Mouse (Mus musculus) stomach, embryonic 15.5 days (tissue): Measurements from ENCODE around the gene Hus1. TPM values are rescaled to one million over a fixed set of nuclear protein-coding genes. Genes with fewer than 3 reads are reported as not detected.

Experiments
- ATAC-seq: fragments of 200-750 bp; cut with Nextera tagmentation; 2 replicates; pipeline ENCODE4 v1.8.0; 2017; ENCODE audit warnings: low read depth, moderate number of reproducible peaks, moderate TSS enrichment; ENCODE audit not compliant: insufficient read depth, low FRiP score
- H3K27ac ChIP-seq: fragments of 300-500 bp; sonication (generic); 2 replicates; pipeline ENCODE4 v1.5.1; 2015; ENCODE audit warnings: mild to moderate bottlenecking, inconsistent platforms
- H3K27me3 ChIP-seq: fragments of 300-500 bp; sonication (generic); replicated peaks from 2 replicates; pipeline ENCODE4 v1.6.1; 2015; ENCODE audit warnings: inconsistent platforms
- H3K36me3 ChIP-seq: fragments of 300-500 bp; sonication (generic); 2 replicates; pipeline ENCODE4 v1.6.1; 2015; ENCODE audit warnings: inconsistent platforms
- H3K4me1 ChIP-seq: fragments of 300-500 bp; sonication (generic); 2 replicates; pipeline ENCODE4 v1.6.1; 2015; ENCODE audit warnings: inconsistent platforms
- H3K4me2 ChIP-seq: fragments of 300-500 bp; sonication (generic); 2 replicates; pipeline ENCODE4 v1.6.1; 2015; ENCODE audit warnings: mild to moderate bottlenecking, inconsistent platforms
- H3K4me3 ChIP-seq: fragments of 300-500 bp; sonication (generic); replicated peaks from 2 replicates; pipeline ENCODE4 v1.5.1; 2015; ENCODE audit warnings: inconsistent platforms
- H3K9ac ChIP-seq: fragments of 300-500 bp; sonication (generic); 2 replicates; pipeline ENCODE4 v1.6.1; 2015; ENCODE audit warnings: inconsistent platforms
- H3K9me3 ChIP-seq: fragments of 300-500 bp; sonication (generic); 2 replicates; pipeline ENCODE4 v1.6.1; 2016; ENCODE audit warnings: inconsistent platforms
- WGBS: fragments of 180-500 bp; shearing (Covaris S2); methylation state at CpG from one replicate; pipeline ENCODE4 v1.1.7; 2015; 5-methylcytosine and 5-hydroxymethylcytosine counted together
- polyA plus RNA-seq: library from polyadenylated mRNA; unstranded; fragments of >200 nt; fragmentation: Nextera tagmentation; extraction: Ambion mirVana; gene quantifications from 2 replicates; pipeline ENCODE4 v1.2.1, GENCODE M21; 2015

The Hus1 gene
- polyA plus RNA-seq, 1 experiment from 2014 or later: 15.5 TPM

DNA sequence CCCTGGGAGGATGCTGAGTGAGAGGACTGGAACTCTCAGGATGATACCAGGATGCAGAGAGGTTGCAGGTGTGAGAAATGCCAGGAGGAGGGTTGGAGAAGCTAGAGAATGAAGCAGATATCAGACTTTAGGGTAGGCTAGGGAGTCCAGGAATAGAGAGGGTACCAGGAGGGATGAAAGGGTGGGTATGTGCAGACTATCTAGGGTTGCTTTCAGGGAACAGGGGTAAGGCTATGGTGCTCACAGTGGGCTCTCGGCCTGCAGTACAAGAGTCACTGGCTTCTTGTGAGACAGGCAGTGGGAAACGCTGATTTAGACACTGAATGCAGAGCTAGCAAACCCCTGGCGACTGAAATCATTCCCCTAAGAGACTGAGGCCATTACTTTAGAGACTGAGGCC, 37.8 kb downstream of the Hus1 start, which contains the start of gene Pkd1l1:
Gene Pkd1l1, minus strand, starts transcription at position 101 of the 400 bp plus-strand sequence.
- no peak within 1 kb of the TSS for H3K27ac ChIP-seq
- no peaks in the 10 kb centered on the region for H3K9me3 ChIP-seq
- no peak within 1 kb of the TSS for H3K4me2 ChIP-seq
- ATAC-seq: no peak
- no peaks in the 10 kb centered on the region for H3K27me3 ChIP-seq
- WGBS: 76% methylated on average over 3 of the region's 3 CpGs
- H3K4me1 ChIP-seq: no peaks in the 10 kb centered on the region
- no peak within 1 kb of the TSS for H3K4me3 ChIP-seq
- no peaks in the 10 kb centered on the region for H3K36me3 ChIP-seq
- H3K9ac ChIP-seq: no peak within 1 kb of the TSS

DNA sequence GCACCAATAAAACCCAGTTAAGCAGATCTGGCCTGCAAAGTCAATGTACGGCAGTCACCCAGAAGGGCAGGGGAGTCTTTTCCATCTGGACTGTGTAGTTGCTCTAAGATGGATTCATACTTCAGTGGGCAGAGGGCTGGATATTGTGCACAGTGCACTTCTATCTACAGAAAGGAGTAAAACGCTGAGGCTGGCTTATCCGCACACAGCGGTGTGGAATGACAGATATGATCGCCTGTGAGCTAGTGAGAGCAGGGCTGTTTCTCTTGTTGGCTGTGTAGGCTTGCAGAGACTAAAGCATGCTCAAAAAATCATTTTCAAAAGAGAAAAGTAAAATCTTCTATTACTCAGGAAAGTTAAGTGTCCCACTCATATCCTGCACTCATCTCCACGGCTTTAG, 38.9 kb downstream of the Hus1 start:
- peak; percentile 71; the same call in 1 of the 2 replicates for ATAC-seq
- no peak overlapping the region for H3K27ac ChIP-seq
- no peaks in the 10 kb centered on the region for H3K36me3 ChIP-seq
- WGBS: 71% methylated on average over 6 of the region's 6 CpGs
- H3K9ac ChIP-seq: no peak overlapping the region
- H3K9me3 ChIP-seq: no peaks in the 10 kb centered on the region
- H3K4me2 ChIP-seq: no peak overlapping the region
- no peaks in the 10 kb centered on the region for H3K4me1 ChIP-seq
- no peak overlapping the region for H3K4me3 ChIP-seq
- H3K27me3 ChIP-seq: no peaks in the 10 kb centered on the region

DNA sequence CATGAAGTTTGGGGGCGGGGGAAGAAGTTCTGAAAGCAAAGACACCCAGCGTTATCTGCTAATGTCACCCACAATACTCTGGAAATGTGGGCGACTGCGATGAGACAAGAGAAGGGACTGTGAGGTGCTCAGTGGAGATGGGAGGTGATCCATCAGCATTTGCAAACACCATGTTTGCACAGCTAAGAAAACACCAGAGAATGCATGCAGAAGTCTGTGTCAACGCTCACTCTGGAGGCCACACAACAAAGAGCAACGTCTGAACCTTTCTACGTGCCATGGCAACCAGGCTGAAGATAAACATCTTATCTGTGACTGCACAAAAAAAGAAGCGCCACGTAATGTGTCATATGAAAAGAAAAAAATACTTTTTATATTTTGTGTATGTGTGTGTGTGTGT, 40.5 kb downstream of the Hus1 start:
- Histone ChIP-seq H3K27ac (no peak overlapping the region), H3K9ac (no peak overlapping the region), H3K4me3 (no peak overlapping the region), H3K4me2 (no peak overlapping the region), H3K36me3 (no peaks in the 10 kb centered on the region), H3K9me3 (no peaks in the 10 kb centered on the region), H3K27me3 (no peaks in the 10 kb centered on the region), H3K4me1 (no peaks in the 10 kb centered on the region)
- ATAC-seq: peak; percentile 65; the same call in 1 of the 2 replicates
- WGBS: 53% methylated on average over 9 of the region's 9 CpGs

DNA sequence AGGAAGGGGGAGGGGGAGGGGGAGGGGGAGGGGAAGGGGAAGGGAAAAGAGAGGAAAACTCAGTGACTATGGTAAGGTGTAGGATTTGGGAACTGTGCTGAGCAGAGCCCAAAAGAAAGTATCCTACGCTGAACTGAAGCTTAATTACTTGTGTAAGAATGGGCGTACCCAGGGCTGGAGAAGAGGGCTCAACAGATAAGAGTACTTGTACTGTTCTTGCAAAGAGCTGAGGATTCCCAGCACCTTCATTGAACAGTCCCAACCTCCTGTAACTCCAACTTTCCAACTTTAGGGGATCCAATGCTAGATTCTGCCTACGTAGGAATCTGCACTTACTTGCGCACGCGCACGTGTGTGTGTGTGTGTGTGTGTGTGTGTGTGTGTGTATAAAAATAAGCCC, 42.9 kb downstream of the Hus1 start:
- H3K4me2 ChIP-seq: no peak overlapping the region
- H3K27me3 ChIP-seq: no peaks in the 10 kb centered on the region
- H3K9ac ChIP-seq: no peak overlapping the region
- 93% methylated on average over 7 of the region's 7 CpGs for WGBS
- 0 out of 2 replicates have a peak, but pooled peaks have one; percentile 37 for ATAC-seq
- no peak overlapping the region for H3K27ac ChIP-seq
- H3K9me3 ChIP-seq: no peaks in the 10 kb centered on the region
- no peaks in the 10 kb centered on the region for H3K36me3 ChIP-seq
- H3K4me1 ChIP-seq: no peaks in the 10 kb centered on the region
- H3K4me3 ChIP-seq: no peak overlapping the region

DNA sequence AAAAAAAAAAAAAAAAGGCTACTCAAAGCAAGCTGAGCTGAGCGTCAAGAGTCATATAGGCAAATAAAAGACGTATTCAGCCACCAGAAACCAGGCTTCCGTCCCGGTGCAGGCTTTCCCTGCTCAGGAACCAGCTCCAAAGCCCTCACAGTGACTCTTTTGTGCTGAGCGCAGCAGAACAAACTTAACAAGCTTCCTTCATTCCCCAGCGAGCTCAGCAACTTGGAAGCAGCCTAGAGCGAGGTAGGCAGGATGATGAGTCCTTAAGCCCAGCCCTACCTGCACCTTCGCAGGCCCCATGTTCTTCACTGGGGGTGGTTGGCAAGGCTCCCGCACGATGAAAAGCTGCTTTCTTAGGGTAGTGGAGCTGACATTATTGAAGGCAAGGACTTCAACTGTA, 52.4 kb downstream of the Hus1 start:
- ATAC-seq: no peak; the same call in 1 of the 2 replicates
- Histone ChIP-seq H3K4me3 (no peak overlapping the region), H3K36me3 (no peaks in the 10 kb centered on the region), H3K9ac (no peak overlapping the region), H3K4me2 (no peak overlapping the region), H3K9me3 (no peaks in the 10 kb centered on the region), H3K27ac (no peak overlapping the region), H3K27me3 (no peaks in the 10 kb centered on the region), H3K4me1 (no peaks in the 10 kb centered on the region)
- 52% methylated on average over 10 of the region's 10 CpGs for WGBS

DNA sequence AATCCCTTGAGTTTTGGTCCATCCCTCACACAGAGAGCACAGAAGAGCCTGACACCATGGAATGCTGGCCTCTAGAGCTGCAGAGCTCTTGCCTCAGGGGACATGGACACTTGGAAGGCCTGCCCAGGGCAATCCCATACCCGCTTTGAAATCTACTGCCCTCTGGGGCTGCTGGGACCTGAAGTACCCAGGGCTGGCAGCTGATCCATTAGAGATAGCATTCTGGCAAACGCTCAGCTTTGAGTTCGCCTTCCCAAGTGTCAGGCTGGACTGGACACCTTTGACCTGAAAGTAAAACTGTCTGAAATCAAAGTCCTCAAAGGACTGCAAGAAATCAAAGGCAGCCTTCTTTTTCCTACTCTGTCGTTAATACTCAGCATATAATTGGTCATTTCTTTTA, 52.9 kb downstream of the Hus1 start:
- Histone ChIP-seq H3K27ac (no peak overlapping the region), H3K4me1 (no peaks in the 10 kb centered on the region), H3K4me3 (no peak overlapping the region), H3K9me3 (no peaks in the 10 kb centered on the region), H3K9ac (no peak overlapping the region), H3K4me2 (no peak overlapping the region), H3K27me3 (no peaks in the 10 kb centered on the region), H3K36me3 (no peaks in the 10 kb centered on the region)
- no peak for ATAC-seq
- 60% methylated on average over 4 of the region's 4 CpGs for WGBS

DNA sequence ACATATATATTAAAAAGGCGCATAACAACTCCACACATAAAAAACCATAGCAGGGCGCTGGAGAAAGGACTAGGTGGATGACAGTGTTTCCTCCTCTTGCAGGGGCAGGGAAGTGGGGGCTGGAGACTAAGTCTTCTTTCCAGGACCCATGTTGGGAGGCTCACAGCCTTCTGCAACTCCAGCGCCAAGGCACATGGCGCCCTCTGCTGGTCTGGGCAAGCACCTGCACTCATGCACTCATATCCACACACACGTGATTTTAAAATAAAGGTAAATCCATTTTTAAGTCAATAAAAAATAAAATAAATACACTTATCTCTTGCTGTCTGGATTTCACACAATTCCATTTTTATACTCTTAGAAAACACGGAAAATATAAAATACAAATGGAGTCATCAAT, 54.0 kb downstream of the Hus1 start:
- ATAC-seq: no peak
- no peak overlapping the region for H3K9ac ChIP-seq
- no peaks in the 10 kb centered on the region for H3K9me3 ChIP-seq
- H3K27ac ChIP-seq: no peak overlapping the region
- no peaks in the 10 kb centered on the region for H3K27me3 ChIP-seq
- no peaks in the 10 kb centered on the region for H3K36me3 ChIP-seq
- no peaks in the 10 kb centered on the region for H3K4me1 ChIP-seq
- H3K4me2 ChIP-seq: no peak overlapping the region
- 67% methylated on average over 6 of the region's 6 CpGs for WGBS
- no peak overlapping the region for H3K4me3 ChIP-seq

DNA sequence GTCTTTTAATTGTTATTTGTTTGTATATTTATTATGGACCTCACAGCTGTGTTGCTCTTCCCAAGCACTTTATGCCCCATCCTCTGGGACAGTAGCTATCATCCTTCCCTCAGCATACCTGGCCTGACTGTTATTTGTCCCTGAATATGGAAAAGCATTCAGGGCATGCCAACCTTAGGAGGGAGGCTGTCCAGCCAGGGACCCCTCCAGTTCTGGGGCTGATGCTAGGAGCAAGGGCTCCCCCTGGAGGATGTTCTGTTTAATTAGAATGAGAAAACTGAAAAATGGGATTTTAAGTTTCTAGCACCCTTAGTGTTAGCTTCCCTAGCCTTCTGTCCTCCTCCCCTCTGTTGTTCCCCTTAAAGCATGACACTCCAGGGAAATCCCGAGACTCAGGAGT, 55.3 kb downstream of the Hus1 start:
- Histone ChIP-seq H3K9ac (no peak overlapping the region), H3K4me2 (no peak overlapping the region), H3K27me3 (no peaks in the 10 kb centered on the region), H3K27ac (no peak overlapping the region), H3K36me3 (no peaks in the 10 kb centered on the region), H3K9me3 (no peaks in the 10 kb centered on the region), H3K4me1 (no peaks in the 10 kb centered on the region), H3K4me3 (no peak overlapping the region)
- WGBS: 7% methylated on average over 1 of the region's 1 CpGs
- ATAC-seq: no peak

DNA sequence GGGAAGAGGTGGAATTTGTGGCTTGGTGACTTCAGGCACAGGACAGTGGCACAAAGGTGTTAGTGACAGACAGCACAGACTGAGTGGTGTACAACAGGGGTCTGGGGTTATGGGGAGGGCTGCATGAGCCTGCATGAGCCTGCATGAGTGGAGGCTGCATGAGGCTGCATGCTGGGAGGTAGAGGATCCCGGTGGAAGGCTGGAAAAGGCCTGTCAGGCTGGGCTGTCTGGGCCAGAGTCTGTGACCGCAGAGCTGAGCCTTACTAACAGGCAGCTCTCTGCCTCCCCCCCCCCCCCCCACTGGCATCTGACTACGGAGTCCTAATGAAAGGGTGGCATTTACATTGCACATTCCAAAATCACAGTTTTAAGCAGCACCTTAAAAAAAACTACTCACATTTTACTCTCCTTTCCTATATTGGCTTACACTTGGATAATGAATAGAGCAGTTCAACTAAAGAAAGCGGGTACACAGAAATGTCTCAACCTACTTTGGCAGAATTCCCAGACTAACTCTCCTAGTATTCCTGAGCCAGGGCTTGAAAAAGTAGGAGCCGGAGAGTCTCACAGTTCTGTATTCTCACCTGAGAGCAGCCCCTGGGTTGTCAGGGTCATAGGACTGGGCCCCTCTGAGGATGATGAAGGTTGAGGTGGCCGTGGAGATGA, 61.1 kb downstream of the Hus1 start:
- H3K9ac ChIP-seq: no peak overlapping the region
- no peaks in the 10 kb centered on the region for H3K27me3 ChIP-seq
- no peak overlapping the region for H3K4me3 ChIP-seq
- no peaks in the 10 kb centered on the region for H3K9me3 ChIP-seq
- H3K4me1 ChIP-seq: no peaks in the 10 kb centered on the region
- H3K27ac ChIP-seq: no peak overlapping the region
- 52% methylated on average over 6 of the region's 6 CpGs for WGBS
- no peak overlapping the region for H3K4me2 ChIP-seq
- no peaks in the 10 kb centered on the region for H3K36me3 ChIP-seq
- ATAC-seq: peak; percentile 25; the same call in 1 of the 2 replicates

DNA sequence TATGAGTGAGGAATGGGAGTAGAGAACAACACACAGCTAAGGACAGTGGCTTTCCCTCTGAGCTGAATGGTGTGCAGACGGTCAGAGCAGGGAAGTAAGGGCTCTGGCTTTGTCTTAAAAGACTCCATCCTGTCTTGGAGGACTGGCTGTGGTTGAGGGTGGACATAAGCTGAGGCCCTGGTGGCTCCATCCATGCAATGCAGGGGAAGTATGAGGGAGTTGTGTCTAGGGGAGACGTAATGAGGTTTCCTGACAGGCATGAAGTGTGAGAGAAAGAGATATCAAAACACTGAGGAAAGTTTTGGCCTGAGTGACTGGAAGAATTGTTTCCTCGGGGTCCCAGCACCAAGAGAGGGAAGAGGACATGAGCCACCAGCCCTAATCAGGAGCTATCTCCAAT, 62.1 kb downstream of the Hus1 start:
- no peak overlapping the region for H3K4me3 ChIP-seq
- H3K4me1 ChIP-seq: no peaks in the 10 kb centered on the region
- H3K4me2 ChIP-seq: no peak overlapping the region
- H3K9me3 ChIP-seq: no peaks in the 10 kb centered on the region
- H3K27ac ChIP-seq: no peak overlapping the region
- WGBS: 73% methylated on average over 3 of the region's 3 CpGs
- H3K36me3 ChIP-seq: no peaks in the 10 kb centered on the region
- no peak overlapping the region for H3K9ac ChIP-seq
- no peak for ATAC-seq
- H3K27me3 ChIP-seq: no peaks in the 10 kb centered on the region

DNA sequence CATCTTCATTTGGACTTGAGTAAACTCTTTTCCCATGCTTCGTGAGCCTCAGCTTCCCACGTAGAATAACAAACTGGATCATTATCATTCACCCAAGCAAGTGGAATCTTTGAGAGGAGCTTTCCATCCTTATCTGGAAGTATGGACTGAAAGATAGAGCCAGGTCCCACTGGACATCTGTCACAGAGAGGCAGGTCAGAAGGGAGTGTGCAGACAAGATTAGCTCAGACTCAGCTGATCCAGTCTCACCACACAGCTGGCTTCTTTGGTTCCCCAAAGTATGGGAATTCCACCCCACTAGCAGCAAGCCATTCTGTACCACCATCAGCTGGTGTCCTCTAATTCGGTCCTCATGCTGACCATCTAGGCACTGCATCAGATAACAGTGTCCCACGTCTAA, 66.9 kb downstream of the Hus1 start:
- WGBS: 70% methylated on average over 4 of the region's 4 CpGs
- Histone ChIP-seq H3K4me2 (no peak overlapping the region), H3K4me3 (no peak overlapping the region), H3K27me3 (no peaks in the 10 kb centered on the region), H3K27ac (no peak overlapping the region), H3K4me1 (no peaks in the 10 kb centered on the region), H3K9ac (no peak overlapping the region), H3K9me3 (no peaks in the 10 kb centered on the region), H3K36me3 (no peaks in the 10 kb centered on the region)
- no peak for ATAC-seq
